Mouse (Mus musculus) liver, embryonic 14.5 days (tissue): ENCODE data around the gene Fmo2.

Experiments
- CTCF ChIP-seq: IDR thresholded peaks from 2 replicates; pipeline ENCODE4 v1.5.1; 2016; ENCODE audit warnings: antibody characterized with exemption, low read depth, control low read depth
- EP300 ChIP-seq: IDR thresholded peaks from 2 replicates; pipeline ENCODE4 v1.6.1; 2016; ENCODE audit warnings: antibody characterized with exemption, low read depth

GRCm38 (mm10) chr1:162838976-162839375 lies 59.5 kb downstream of the Fmo2 start:
- TF ChIP-seq CTCF (no peak), EP300 (no peak)
